Mouse (Mus musculus): Measurements from ENCODE around the gene Pgrmc1. TPM values are rescaled to one million over a fixed set of nuclear protein-coding genes. Genes with fewer than 3 reads are reported as not detected.

Gene Pgrmc1
- 63.6 TPM for polyA plus RNA-seq (2017; shearing (Covaris generic))

DNA sequence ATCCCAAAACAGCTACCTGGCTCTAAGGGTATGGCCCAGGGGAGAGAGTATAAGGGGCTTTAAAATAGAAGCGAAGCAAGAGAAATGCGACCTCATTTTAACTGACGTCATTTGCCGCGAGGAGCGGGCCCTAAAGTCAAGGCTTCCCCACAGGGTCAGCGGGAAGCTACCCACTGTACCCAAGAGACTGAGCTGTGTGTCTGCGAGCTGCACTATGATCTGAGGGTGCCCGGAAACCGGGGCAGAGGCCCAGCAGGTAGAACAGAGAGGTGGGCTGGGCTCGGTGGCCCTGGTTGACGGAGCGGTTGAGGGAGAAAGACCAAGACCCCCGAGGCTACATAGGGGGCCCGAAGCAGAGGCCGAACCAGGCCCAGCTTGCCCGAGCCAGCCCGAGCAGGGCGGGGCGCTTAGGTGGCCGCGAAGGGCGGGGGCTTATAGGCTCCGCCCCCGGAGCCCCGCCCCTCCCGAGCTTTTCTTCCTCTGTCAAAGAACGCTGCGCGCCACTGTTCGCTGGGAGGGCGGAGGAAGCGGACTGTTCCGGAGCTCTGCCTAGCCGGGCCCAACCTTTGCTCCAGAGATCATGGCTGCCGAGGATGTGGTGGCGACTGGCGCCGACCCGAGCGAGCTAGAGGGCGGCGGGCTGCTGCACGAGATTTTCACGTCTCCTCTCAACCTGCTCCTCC is at the start of gene Pgrmc1:
Gene Pgrmc1, plus strand, starts transcription at position 500 of the 683 bp plus-strand sequence.

GRCm38 (mm10) chrX:36644657-36645551 is 46.9 kb downstream of the Pgrmc1 start, which contains the start of gene Akap17b:
Gene Akap17b (minus strand): TSS chrX:36645395.

Other genes with a start within 250 kb of the Pgrmc1 start
- gene Gm6268, start 196.9 kb upstream of the Pgrmc1 start, polyA plus RNA-seq (2017; shearing (Covaris generic)), result not detected
- not detected for gene Gm14569, start 106.4 kb upstream of the Pgrmc1 start, polyA plus RNA-seq (2017; shearing (Covaris generic))
- 1.2 TPM for gene Akap17b, start 47.2 kb downstream of the Pgrmc1 start, polyA plus RNA-seq (2017; shearing (Covaris generic))
- gene Slc25a43, start 145.5 kb downstream of the Pgrmc1 start, polyA plus RNA-seq (2017; shearing (Covaris generic)), result 0.69 TPM
- gene Slc25a5, start 197.4 kb downstream of the Pgrmc1 start, polyA plus RNA-seq (2017; shearing (Covaris generic)), result 566 TPM

Data from effector memory CD4-positive, alpha-beta T cell, adult 7 months (primary cell).